Mouse (Mus musculus) spleen, adult 2 months (tissue): Measurements from ENCODE around the gene Gimap5.
A peak's percentile ranks its signal among the peaks of the same experiment; 100 is the strongest.

Experiments used
- CTCF ChIP-seq: fragments of 200-500 bp; IDR thresholded peaks from 2 replicates; pipeline ENCODE4 v1.5.1; 2011; ENCODE audit warnings: mild to moderate bottlenecking, inconsistent platforms; ENCODE audit not compliant: insufficient read depth, insufficient read length, insufficient replicate concordance; ENCODE audit errors: extremely low read depth
- POLR2A ChIP-seq: fragments of 200-500 bp; IDR thresholded peaks from 2 replicates; pipeline ENCODE4 v1.6.1; 2011; ENCODE audit warnings: low read depth, low read length, inconsistent platforms

- TF ChIP-seq CTCF: no peak
- peak; percentile 92 for TF ChIP-seq POLR2A
Observed at GRCm38 (mm10) chr6:48747091-48747966, 1.3 kb downstream of the Gimap5 start.
